Mouse (Mus musculus): ENCODE results near the gene Tmx1.

The Tmx1 gene

DNA sequence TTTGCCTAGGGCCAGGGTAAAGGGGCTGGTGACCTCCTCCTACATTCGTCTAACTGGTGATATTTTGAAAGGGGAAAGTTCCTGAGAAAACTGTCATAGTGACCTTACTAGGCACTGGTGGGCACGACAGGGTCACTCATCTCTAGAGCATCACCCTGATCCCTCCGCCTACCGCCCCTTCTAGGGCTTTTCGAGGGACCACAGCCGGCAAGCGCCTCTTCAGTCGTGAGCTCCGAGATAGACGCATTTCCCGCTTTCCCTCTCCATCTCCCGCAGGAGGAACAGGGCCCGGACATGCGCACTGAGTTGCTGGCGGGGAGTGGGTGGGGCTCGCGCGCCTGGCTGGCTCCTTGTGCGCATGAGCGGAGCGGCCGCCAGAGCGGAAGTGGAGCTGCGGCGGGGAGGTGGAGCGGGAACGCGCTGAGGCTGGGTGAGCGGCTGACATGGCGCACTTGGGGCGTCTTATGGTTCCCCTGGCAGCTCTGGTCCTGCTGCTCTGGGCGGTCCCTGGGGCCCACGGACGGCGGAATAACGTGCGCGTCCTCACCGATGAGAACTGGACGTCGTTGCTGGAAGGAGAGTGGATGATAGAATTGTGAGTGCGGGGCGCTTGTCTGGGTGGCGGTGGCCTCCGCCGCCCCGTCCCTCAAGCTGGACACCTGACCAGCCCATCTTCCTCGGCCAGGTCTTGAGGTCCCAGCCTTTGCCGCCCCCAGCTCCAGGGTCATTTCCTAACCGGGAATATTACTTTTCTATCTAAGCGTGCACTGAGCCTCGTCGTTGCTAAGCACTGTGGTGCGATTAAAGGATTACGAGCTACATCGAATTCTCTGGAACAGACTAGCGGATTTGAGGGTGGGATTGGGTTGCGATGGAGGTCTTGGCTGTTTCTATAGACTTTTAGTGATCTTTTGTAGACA lies at the start of gene Tmx1:
TSS of gene Tmx1 (plus strand) at position 370 of the 920 bp plus-strand sequence.
- peak; percentile 96 to 98 for DNase-seq

DNA sequence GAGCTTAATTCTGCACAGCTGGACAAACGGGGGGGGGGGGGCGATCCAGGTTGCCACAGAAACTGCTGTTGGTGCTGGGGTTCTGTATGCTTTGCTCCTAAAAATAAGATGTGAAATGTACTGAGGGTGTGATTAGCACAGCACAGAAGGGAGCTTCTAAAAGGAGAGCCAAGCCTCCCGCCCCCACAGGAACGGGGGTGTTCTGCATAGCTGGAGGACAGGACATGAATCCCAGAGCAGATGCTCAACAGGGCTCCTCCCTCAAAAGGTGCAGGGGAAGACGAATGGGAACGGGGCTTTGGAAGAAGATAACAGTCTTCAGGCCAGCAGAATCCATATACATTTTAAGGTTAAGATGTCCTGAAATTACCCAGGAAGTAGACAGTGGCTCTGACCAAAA lies 48.6 kb upstream of the Tmx1 start:
- DNase-seq = no peak

DNA sequence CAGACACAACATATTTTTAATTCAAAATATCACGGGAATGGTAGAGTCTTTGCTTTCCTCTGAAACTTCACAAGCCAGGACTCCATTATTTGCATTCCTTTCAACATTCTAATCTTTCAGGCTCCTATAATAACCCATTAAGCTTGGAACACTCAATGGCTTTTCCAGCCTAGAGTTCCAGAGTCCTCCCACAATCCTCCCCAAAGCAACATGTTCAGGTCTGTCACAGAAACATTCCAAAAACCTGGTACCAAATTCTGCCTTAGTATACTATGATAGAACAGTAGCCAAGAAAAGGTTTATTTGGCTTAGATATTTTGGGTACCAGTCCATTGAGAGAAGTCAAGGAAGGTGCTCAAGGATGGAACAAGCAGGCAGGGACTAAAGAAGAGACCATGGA lies 44.5 kb upstream of the Tmx1 start:
- no peak for DNase-seq

DNA sequence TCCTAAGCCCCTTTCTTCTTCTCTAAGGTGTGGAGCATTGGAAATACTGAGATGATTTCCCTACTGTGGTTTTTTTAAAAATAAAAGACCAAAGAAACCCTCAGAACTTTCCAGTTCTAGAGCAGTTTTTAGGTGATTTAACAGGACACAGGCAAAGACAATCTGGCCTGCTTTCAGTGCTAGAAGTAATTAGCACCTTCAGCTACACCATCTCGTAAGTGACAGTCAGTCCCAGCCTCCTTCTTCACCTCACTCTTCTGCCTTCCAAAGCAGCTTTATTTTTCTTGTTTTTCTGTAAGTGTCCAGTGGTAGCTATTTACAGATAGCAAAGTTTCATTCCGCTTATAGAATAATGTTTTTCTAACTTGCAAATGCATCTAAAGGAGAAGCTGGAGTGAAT lies 43.3 kb upstream of the Tmx1 start:
- DNase-seq = no peak

GRCm38 (mm10) chr12:70420216-70420615 lies 32.7 kb upstream of the Tmx1 start:
- no peak for DNase-seq

GRCm38 (mm10) chr12:70421028-70421427 lies 31.9 kb upstream of the Tmx1 start:
- DNase-seq = no peak

GRCm38 (mm10) chr12:70422322-70423118 lies 30.4 kb upstream of the Tmx1 start:
- no peak for DNase-seq

DNA sequence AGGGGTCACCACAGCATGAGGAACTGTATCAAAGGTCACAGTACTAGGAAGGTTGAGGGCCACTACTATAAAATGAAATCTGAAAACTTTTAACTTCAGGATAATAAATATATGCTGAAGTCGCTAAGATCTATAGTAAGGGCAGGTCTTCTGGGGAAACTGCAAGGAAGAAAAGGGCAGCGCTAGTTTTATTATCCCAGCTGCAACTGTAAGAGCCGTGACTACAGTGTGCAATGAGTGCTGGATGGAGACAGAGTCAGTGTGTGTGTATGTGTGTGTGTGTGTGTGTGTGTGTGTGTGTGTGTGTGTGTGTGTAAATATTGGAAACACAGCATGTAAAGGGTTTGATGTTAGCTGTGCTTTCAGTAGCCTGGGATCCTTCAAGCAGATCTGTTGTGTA lies 25.0 kb upstream of the Tmx1 start:
- DNase-seq = no peak

DNA sequence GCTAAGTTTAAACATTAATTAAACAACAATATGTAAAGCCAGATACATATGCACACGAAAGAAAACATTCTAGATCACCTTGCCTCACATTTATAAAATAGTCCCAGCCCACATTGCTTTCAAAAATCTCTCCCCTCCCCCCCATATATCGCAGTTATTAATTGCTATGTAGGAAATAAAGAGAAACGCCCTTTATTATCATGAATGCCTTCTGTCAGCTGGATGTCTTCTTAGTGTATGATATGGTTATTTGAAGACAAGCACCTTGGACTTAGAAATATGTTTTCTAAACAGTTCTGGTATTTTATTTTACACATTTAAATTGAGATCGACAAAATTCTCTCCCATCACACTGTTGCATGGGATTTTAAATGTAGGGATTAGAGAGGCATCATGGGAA lies 23.3 kb upstream of the Tmx1 start:
- no peak for DNase-seq

- peak; percentile 57 to 69 for DNase-seq
These were observed 22.5 kb upstream of the Tmx1 start for GRCm38 (mm10) chr12:70430307-70430950.

- no peak for DNase-seq
These were observed 21.5 kb upstream of the Tmx1 start for GRCm38 (mm10) chr12:70431428-70431827.

DNA sequence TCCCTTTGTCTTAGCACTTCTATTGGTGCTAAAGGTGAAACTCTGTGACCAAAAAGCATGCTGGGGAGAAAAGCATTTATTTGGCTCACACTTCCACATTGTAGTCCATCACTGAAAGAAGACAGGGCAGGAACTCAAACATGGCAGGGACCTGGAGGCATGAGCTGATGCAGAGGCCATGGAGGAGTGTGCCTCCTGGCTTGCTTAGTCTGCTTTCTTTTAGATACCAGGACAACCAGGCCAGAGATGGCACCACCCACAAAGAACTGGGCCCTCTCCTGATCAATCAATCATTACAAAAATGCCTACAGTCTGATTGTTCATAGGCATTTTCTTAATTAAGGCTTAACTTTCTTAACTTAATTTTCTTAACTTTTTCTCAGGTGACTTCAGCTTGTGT lies 2.9 kb upstream of the Tmx1 start:
- no peak for DNase-seq

DNA sequence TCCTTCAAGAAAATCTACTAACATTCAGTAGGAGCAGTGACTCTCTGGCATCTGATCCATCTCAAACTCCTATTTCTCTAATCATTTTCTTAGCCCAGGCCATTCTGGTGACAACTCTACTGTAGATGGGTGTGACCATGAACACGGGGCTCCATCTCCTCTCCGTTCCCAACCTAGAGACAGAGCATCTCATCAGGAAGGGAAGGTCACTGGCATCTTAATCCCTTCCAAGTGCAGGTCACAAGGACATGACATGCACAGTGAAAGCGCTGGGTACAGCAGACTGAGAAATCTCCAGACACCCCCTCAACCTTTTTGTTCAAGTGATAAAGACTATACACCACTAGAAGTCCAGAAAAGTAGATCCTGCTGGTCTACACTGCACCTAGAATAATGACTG lies 1.4 kb upstream of the Tmx1 start:
- DNase-seq = no peak

DNA sequence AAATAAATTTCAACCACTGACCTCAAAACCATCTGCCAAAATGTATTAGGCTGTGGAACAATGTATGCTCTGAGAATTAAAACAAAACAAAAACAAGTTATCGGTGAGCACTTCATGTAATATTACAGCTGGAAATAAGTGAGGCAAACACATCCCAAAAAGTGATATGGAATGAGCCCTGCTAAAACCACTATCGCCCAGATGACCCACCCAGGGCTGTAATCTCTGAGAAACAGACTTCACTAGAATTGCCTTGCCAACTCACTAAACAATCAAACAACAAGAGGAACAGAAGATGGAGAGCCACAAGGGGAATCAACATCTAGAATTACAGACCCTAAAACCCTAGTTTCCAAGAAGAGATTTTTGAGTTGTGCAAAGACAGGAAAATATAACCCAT lies 752 bp upstream of the Tmx1 start:
- DNase-seq = no peak

DNA sequence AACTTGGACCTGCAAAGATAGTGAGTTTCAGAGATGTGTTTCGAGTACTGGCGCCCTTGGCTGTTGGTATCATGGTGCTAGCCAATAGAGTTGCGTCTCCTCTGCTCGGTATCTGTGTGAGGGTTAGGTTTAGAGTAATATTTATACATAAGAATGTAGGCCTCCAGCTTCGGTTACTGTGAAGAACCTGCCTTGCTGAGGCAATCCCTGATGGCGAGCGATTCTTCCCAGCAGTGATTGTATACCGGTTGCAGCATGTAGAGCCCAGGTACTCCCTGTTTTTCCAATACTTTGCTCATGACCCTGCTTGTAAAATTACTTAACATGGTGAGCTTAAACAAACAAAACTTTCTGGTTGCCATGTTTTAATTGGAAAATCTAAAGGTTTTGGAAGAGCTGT lies 2.3 kb downstream of the Tmx1 start:
- DNase-seq = no peak

DNA sequence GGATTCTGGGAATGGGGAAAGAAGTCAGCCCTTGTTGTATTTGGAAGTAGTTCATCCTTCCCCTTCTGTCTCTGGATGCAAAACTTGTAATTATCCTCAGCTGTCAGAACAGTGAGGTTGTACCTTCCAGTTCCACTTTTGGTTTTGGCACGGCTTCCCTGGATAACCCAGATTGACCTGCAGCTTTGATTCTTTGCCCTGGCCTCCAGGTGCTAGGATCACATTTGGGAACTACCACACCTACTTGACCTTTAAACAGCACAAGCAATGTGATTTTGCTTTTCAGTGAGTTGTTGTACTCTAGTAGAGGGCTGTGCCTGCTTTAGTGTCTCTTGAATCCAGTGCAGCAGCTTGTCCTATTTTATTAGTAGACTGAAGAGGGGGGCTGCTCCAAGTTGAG lies 6.7 kb downstream of the Tmx1 start:
- DNase-seq = no peak

DNA sequence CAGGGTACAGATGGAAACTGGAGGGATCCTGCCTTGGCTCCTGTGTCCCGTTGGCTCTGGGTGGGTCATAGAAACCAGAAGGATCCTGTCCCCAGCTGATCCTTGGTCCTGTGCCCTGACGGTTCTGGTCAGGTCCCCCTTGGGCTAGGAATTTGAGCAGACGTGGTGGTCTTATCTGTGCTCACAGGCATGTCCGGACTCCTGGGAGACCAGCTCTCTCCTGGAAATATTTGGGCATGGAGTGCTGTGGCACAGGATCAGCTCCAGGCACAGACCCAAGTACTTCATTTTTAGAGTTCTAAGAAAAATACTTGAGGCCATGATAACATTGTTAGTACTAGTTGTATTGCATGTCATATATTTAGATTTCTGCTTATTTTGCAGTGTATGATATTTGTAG lies 11.1 kb downstream of the Tmx1 start:
- no peak for DNase-seq

GRCm38 (mm10) chr12:70475336-70475735 lies 22.4 kb downstream of the Tmx1 start:
- no peak for DNase-seq

DNA sequence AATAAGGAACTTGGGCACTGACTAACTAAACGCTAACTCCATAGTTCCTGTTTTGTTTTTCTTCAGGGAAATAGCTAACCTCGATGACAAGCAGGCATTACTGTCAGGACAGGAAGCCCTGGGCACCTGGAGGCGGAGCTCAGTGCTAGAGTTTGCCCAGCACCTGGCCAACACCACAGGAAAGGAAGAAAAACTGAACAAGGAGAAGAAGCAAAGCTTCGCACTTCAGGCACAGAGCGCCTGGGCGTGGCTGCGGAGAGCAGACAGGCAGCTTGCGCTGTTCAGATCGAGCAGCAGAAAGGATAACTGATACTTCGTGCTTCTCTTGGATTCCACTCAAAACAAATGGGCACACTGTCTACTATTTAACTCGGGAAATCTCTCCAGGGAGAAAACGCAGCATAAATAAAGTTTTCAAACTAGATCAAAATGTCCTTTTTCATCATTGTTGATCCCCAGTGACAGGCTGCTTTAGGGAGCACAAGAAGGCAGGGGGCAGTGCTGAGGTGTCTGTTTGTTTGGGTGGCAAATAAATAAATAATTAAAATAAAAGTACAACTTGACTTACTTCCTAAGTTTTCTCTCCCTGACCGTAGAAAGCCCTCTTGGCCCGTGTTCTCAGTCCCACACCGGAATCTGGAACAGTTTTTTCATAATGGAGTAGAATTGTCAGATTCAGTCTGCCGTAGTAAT lies 24.1 kb downstream of the Tmx1 start:
- DNase-seq = no peak

GRCm38 (mm10) chr12:70477593-70478287 lies 24.8 kb downstream of the Tmx1 start:
- DNase-seq = peak; percentile 43 to 50

- no peak for DNase-seq
These were observed 33.1 kb downstream of the Tmx1 start for GRCm38 (mm10) chr12:70485956-70486355.
